Mouse (Mus musculus) erythroblast, embryonic 14.5 days (primary cell): Measurements from ENCODE around the gene Clptm1.

Source experiments
- GATA1 ChIP-seq: IDR thresholded peaks from 2 replicates; pipeline ENCODE4 v1.6.1; 2012; ENCODE audit warnings: low read length, inconsistent platforms, mixed read lengths
- TAL1 ChIP-seq: IDR thresholded peaks from 3 replicates; pipeline ENCODE4 v1.6.1; 2012; ENCODE audit warnings: low read length, inconsistent platforms, mixed read lengths

DNA sequence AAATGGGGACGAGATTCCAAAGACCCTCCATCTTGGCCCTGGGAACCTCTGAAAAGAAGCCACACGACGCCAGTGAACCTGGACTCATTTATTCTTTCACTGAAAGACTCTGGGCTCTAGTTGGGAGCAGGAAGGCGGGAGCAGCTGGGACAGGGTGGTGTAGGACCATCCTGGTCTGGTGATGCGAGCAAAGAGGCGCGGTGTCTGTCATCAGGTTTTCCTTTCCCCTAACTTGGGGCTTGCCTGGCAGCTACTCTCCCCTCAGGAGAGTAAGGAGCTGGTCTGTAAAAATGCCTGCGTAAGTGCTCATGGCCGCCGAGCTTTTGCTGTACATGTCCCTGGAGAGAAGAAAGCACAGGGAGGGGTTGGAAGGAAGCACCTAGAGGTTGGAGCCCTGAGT is 6.7 kb upstream of the Clptm1 start:
- TF ChIP-seq GATA1, result no peak
- TF ChIP-seq TAL1, result no peak
